Mouse (Mus musculus): ENCODE data around the gene Il22ra1. TPM values are rescaled to one million over a fixed set of nuclear protein-coding genes. Genes with fewer than 3 reads are reported as not detected.

Gene Il22ra1
- polyA plus RNA-seq (2014; fragmentation: Illumina TruSeq; extraction: RNeasy Lipid Tissue Mini Kit (QIAGEN cat#74804)) = not detected

DNA sequence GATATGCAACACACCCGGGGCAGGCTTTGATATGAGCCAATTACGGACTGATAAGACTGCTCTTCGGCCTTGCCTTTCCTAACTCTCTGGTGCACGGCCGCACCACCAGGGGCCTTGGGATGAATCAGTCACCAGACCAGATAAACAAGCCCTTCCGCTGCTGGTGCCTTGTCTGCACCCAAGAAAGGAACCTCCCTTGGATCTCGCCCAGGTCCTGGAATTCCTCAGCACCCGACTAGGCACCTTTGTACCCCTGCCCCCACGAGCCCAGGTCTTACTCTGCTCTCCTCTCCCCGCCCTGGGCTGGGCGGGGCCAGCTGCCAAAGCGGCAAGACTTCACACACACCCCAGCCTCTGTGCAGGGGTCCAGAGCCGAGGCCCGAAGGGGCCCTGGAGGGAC is at the start of gene Il22ra1:
Gene Il22ra1, plus strand, starts transcription at position 356 of the 400 bp plus-strand sequence.

DNA sequence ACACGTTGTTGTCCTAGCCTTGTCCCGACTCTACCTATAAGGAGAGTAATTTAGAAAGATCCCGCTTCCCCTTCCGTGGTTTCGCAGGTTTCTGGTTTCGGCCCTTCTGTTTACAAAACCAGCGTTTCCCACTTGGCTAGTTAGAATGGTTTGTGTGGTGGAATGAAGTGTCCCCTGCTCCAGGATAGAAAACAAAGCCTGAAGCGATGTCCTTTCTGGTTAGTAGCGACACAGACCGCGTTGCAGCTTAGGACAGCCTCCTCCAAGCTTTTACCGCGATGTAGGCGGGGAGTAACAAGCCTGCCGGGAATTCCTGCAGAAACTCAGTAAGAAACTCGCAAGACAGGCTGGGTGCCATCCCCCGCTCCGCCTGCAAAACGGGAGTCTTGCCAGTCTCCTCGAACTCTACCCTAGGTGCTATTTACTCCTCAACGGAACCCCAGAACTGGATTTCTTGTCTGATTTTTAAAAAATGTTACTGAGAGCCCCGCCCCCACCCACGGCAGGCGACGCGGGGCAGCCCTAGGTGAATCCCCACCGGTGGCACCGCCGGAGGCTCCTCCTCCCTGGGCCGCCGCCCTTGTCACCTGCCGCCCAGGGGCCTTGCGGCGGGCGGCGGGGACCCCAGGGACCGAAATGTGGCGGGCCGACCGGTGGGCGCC is 41.9 kb upstream of the Il22ra1 start, which contains the start of gene Ifnlr1:
Gene Ifnlr1, plus strand, starts transcription at position 382 of the 662 bp plus-strand sequence.

DNA sequence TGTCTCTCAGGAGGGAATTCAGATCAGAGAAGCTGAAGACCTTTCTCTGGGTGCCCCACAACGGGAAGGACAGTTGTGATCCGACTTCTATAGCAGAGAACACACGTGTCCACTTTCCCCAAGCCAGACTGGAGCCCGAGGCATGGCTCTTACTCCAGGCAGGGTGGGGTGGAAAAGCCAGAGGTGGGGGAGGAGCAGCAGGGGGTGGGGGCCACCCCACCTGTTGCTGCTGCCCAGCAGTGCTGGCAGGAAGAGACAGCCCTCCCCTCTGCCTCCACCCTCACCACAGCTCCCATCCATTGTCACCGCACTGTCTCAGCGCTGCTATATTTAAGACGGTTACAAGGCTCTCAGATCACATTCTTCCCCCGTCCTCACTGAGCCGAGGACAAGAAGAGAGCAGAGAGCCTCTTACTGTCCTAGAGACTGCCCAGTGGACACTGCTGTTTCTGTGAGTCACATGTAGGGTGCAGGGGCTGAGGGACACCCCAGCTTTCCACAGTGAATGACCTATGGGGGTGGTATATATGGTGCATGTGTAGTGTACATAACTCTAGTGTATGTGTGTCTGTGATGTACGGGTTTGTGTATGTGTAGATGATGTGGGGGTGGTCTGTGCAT is 31.5 kb downstream of the Il22ra1 start, which contains the start of gene Myom3:
Gene Myom3, plus strand, starts transcription at position 360 of the 621 bp plus-strand sequence.

Other genes with a start within 250 kb of the Il22ra1 start
- not detected for gene Stpg1, start 233.4 kb upstream of the Il22ra1 start, polyA plus RNA-seq (2014; fragmentation: Illumina TruSeq; extraction: RNeasy Lipid Tissue Mini Kit (QIAGEN cat#74804))
- gene Nipal3, start 233.1 kb upstream of the Il22ra1 start, polyA plus RNA-seq (2014; fragmentation: Illumina TruSeq; extraction: RNeasy Lipid Tissue Mini Kit (QIAGEN cat#74804)) = 2.6 TPM
- gene Grhl3, start 154.5 kb upstream of the Il22ra1 start, polyA plus RNA-seq (2014; fragmentation: Illumina TruSeq; extraction: RNeasy Lipid Tissue Mini Kit (QIAGEN cat#74804)) = 0.26 TPM
- gene Ifnlr1, start 41.9 kb upstream of the Il22ra1 start, polyA plus RNA-seq (2014; fragmentation: Illumina TruSeq; extraction: RNeasy Lipid Tissue Mini Kit (QIAGEN cat#74804)) = 0.57 TPM
- not detected for gene Myom3, start 31.5 kb downstream of the Il22ra1 start, polyA plus RNA-seq (2014; fragmentation: Illumina TruSeq; extraction: RNeasy Lipid Tissue Mini Kit (QIAGEN cat#74804))
- gene Srsf10, start 127.6 kb downstream of the Il22ra1 start, polyA plus RNA-seq (2014; fragmentation: Illumina TruSeq; extraction: RNeasy Lipid Tissue Mini Kit (QIAGEN cat#74804)) = 390 TPM
- gene Pnrc2, start 145.7 kb downstream of the Il22ra1 start, polyA plus RNA-seq (2014; fragmentation: Illumina TruSeq; extraction: RNeasy Lipid Tissue Mini Kit (QIAGEN cat#74804)) = 481 TPM
- gene Cnr2, start 167.2 kb downstream of the Il22ra1 start, polyA plus RNA-seq (2014; fragmentation: Illumina TruSeq; extraction: RNeasy Lipid Tissue Mini Kit (QIAGEN cat#74804)) = 0.34 TPM
- 13.7 TPM for gene Fuca1, start 192.6 kb downstream of the Il22ra1 start, polyA plus RNA-seq (2014; fragmentation: Illumina TruSeq; extraction: RNeasy Lipid Tissue Mini Kit (QIAGEN cat#74804))
- gene Hmgcl, start 218.3 kb downstream of the Il22ra1 start, polyA plus RNA-seq (2014; fragmentation: Illumina TruSeq; extraction: RNeasy Lipid Tissue Mini Kit (QIAGEN cat#74804)) = 3.6 TPM
- gene Gale, start 235.6 kb downstream of the Il22ra1 start, polyA plus RNA-seq (2014; fragmentation: Illumina TruSeq; extraction: RNeasy Lipid Tissue Mini Kit (QIAGEN cat#74804)) = not detected
- not detected for gene Lypla2, start 244.5 kb downstream of the Il22ra1 start, polyA plus RNA-seq (2014; fragmentation: Illumina TruSeq; extraction: RNeasy Lipid Tissue Mini Kit (QIAGEN cat#74804))